Mouse (Mus musculus) CH12.LX (cell line): Measurements from ENCODE around the gene Tekt4. TPM values are rescaled to one million over a fixed set of nuclear protein-coding genes. Genes with fewer than 3 reads are reported as not detected.

Source experiments
- DNase-seq: peaks from one replicate; pipeline ENCODE4 v3.0.0-alpha.2; 2013; ENCODE audit errors: extremely low read depth
- H3K27ac ChIP-seq: 2 replicates; pipeline ENCODE4 v1.5.1; 2012; ENCODE audit warnings: low read depth, mild to moderate bottlenecking, control low read depth, moderate library complexity; ENCODE audit not compliant: insufficient read depth
- H3K27me3 ChIP-seq: replicated peaks from 2 replicates; pipeline ENCODE3; 2012; ENCODE audit warnings: inconsistent platforms
- H3K36me3 ChIP-seq, 2 experiments: replicated peaks in 1 of 2; 2 replicates each; pipeline versions ENCODE3 to v1.6.1; 2012; ENCODE audit warnings: inconsistent platforms in 1 of 2, low read length in 1 of 2, mild to moderate bottlenecking in 1 of 2, mixed read lengths in 1 of 2, moderate library complexity in 1 of 2; ENCODE audit not compliant: control insufficient read depth in 1 of 2, insufficient read depth in 1 of 2
- H3K4me1 ChIP-seq, 2 experiments: 2 replicates each; pipeline ENCODE4 v1.6.1; 2012; ENCODE audit warnings: inconsistent platforms in 1 of 2, moderate library complexity in 1 of 2; ENCODE audit not compliant: insufficient read depth in 2 of 2, control insufficient read depth in 1 of 2
- H3K4me2 ChIP-seq: 2 replicates; pipeline ENCODE4 v1.6.1; 2012; ENCODE audit warnings: low read depth, mild to moderate bottlenecking, control low read depth; ENCODE audit not compliant: poor library complexity, insufficient read depth, severe bottlenecking
- H3K4me3 ChIP-seq, 3 experiments: fragments of 150-350 bp in 1 of 3; sonication (generic) in 1 of 3; replicated peaks in 1 of 3; 2 replicates each; pipeline versions ENCODE3 to v1.5.1; 2011 to 2012; ENCODE audit warnings: low read depth in 2 of 3, low read length in 2 of 3, mild to moderate bottlenecking in 2 of 3, moderate library complexity in 2 of 3, control low read depth in 1 of 3, improper control_type of control experiment in 1 of 3, inconsistent platforms in 1 of 3, mixed read lengths in 1 of 3; ENCODE audit not compliant: poor library complexity in 1 of 3
- H3K79me2 ChIP-seq: replicated peaks from 2 replicates; pipeline ENCODE4 v1.6.1; 2012; ENCODE audit warnings: mild to moderate bottlenecking, moderate library complexity; ENCODE audit not compliant: control insufficient read depth, poor library complexity, insufficient read depth, severe bottlenecking; ENCODE audit errors: extremely low read depth
- H3K9ac ChIP-seq: 2 replicates; pipeline ENCODE4 v1.6.1; 2012; ENCODE audit warnings: low read depth, mild to moderate bottlenecking, control low read depth, moderate library complexity; ENCODE audit not compliant: insufficient read depth
- H3K9me3 ChIP-seq: replicated peaks from 2 replicates; pipeline ENCODE3; 2012; ENCODE audit warnings: low read length, inconsistent platforms, mixed read lengths
- CTCF ChIP-seq, 2 experiments: IDR thresholded peaks in 1 of 2; conservative IDR thresholded peaks in 1 of 2; 2 replicates each; pipeline ENCODE4 v1.5.1; 2011 to 2012; ENCODE audit warnings: low read depth in 2 of 2, low read length in 2 of 2, improper control_type of control experiment in 1 of 2, inconsistent platforms in 1 of 2, mild to moderate bottlenecking in 1 of 2, moderate library complexity in 1 of 2
- GABPA ChIP-seq: IDR thresholded peaks from 2 replicates; pipeline ENCODE4 v1.6.1; 2012; ENCODE audit warnings: low read depth, low read length, improper control_type of control experiment, inconsistent platforms; ENCODE audit not compliant: insufficient replicate concordance
- IRF4 ChIP-seq: IDR thresholded peaks from 2 replicates; pipeline ENCODE4 v1.6.1; 2014; ENCODE audit warnings: low read depth, mild to moderate bottlenecking, inconsistent platforms, low read length, improper control_type of control experiment
- JUN ChIP-seq: IDR thresholded peaks from 2 replicates; pipeline ENCODE4 v1.6.1; 2011; ENCODE audit warnings: low read depth, mild to moderate bottlenecking, low read length, improper control_type of control experiment, moderate library complexity; ENCODE audit not compliant: insufficient read depth
- JUND ChIP-seq: conservative IDR thresholded peaks from 2 replicates; pipeline ENCODE4 v1.6.1; 2011; ENCODE audit warnings: low read depth, low read length, improper control_type of control experiment
- MYC ChIP-seq: IDR thresholded peaks from 2 replicates; pipeline ENCODE4 v1.6.1; 2011; ENCODE audit warnings: low read depth, mild to moderate bottlenecking, improper control_type of control experiment, low read length
- NELFE ChIP-seq: IDR thresholded peaks from 2 replicates; pipeline ENCODE4 v1.6.1; 2011; ENCODE audit warnings: low read depth, low read length, improper control_type of control experiment
- POLR2AphosphoS2 ChIP-seq: IDR thresholded peaks from 2 replicates; pipeline ENCODE4 v1.6.1; 2011; ENCODE audit warnings: low read depth, low read length, improper control_type of control experiment
- RAD21 ChIP-seq: IDR thresholded peaks from 2 replicates; pipeline ENCODE4 v1.6.1; 2011; ENCODE audit warnings: low read depth, mild to moderate bottlenecking, low read length, improper control_type of control experiment, moderate library complexity
- RCOR1 ChIP-seq: conservative IDR thresholded peaks from 2 replicates; pipeline ENCODE4 v1.6.1; 2012; ENCODE audit warnings: low read depth, mild to moderate bottlenecking, inconsistent platforms, low read length, improper control_type of control experiment
- SMC3 ChIP-seq: IDR thresholded peaks from 2 replicates; pipeline ENCODE4 v1.6.1; 2011; ENCODE audit warnings: low read depth, low read length, improper control_type of control experiment
- TCF12 ChIP-seq: IDR thresholded peaks from 2 replicates; pipeline ENCODE4 v1.6.1; 2014; ENCODE audit warnings: low read depth, mild to moderate bottlenecking, inconsistent platforms, low read length, improper control_type of control experiment
- USF1 ChIP-seq: IDR thresholded peaks from 2 replicates; pipeline ENCODE4 v1.6.1; 2014; ENCODE audit warnings: low read depth, mild to moderate bottlenecking, inconsistent platforms, low read length, improper control_type of control experiment
- USF2 ChIP-seq: conservative IDR thresholded peaks from 2 replicates; pipeline ENCODE4 v1.6.1; 2011; ENCODE audit warnings: low read depth, low read length, improper control_type of control experiment
- ZC3H11A ChIP-seq: IDR thresholded peaks from 2 replicates; pipeline ENCODE4 v1.6.1; 2012; ENCODE audit warnings: low read depth, mild to moderate bottlenecking, inconsistent platforms, low read length, improper control_type of control experiment
- ZNF384 ChIP-seq: IDR thresholded peaks from 2 replicates; pipeline ENCODE4 v1.6.1; 2012; ENCODE audit warnings: low read depth, low read length, improper control_type of control experiment, inconsistent platforms
- dilution Hi-C: fragments of 300-500 bp; cut with MboI; formaldehyde crosslinking; loops from 2 replicates; pipeline ENCODE4 v1.14.3; 2020; ENCODE audit warnings: low sequenced_read_pairs; ENCODE audit not compliant: extremely low pct_unique_long_range_greater_than_20kb, extremely low pct_ligation_motif_present
- in situ Hi-C: fragments of 300-500 bp; cut with MboI; formaldehyde crosslinking; loops from 3 replicates; pipeline ENCODE4 v1.14.3; 2019; ENCODE audit warnings: low sequenced_read_pairs, low pct_ligation_motif_present, low pct_unique_long_range_greater_than_20kb, mixed read lengths
- polyA plus RNA-seq: library from polyadenylated mRNA; unstranded; fragments of >175 nt; gene quantifications from 2 replicates; pipeline ENCODE4 v1.2.1, GENCODE M21; 2012; ENCODE audit warnings: low read depth; ENCODE audit not compliant: insufficient read length
- total RNA-seq, 2 experiments: library from RNA; depleted of rRNA; stranded (reverse); fragments of 300-350 nt in 1 of 2; fragments of >200 nt in 1 of 2; gene quantifications; 2 replicates each; pipeline ENCODE4 v1.2.3; 2012 to 2014

The Tekt4 gene
- total and polyA plus RNA-seq, 3 experiments = not detected

GRCm38 (mm10) chr17:25469798-25470197, 15.4 kb downstream of the Tekt4 start:
- dilution Hi-C loops = no loop called here
- Histone ChIP-seq H3K4me1 (peaks cover 0 to 7% of the 10 kb centered on the region in 2 experiments; a peak in 2 of 4 replicates), H3K36me3 (no peaks in the 10 kb centered on the region), H3K79me2 (no peaks in the 10 kb centered on the region), H3K4me2 (no peak overlapping the region), H3K27ac (no peak overlapping the region), H3K27me3 (peaks cover 89% of the 10 kb centered on the region)
- peak; percentile 35 for DNase-seq
- TF ChIP-seq CTCF (conservative IDR thresholded peaks at IDR 0.05 in 1 of 2, IDR thresholded peaks at IDR 0.05 in 1 of 2; ENCODE audit: low read depth in 2 of 2, low read length in 2 of 2) = peak; percentile 61 to 93
- no peak for TF ChIP-seq ZNF384
- no peak for TF ChIP-seq JUND
- no peak for TF ChIP-seq JUN
- TF ChIP-seq POLR2AphosphoS2 = no peak
- peak; percentile 97 for TF ChIP-seq RAD21
- no peak for TF ChIP-seq GABPA
- TF ChIP-seq USF1 = no peak
- TF ChIP-seq IRF4 = no peak
- peak; percentile 93 for TF ChIP-seq SMC3
- no peak for TF ChIP-seq NELFE
- peak; percentile 72 for TF ChIP-seq ZC3H11A
- TF ChIP-seq RCOR1 = no peak
- no peak for TF ChIP-seq TCF12
- TF ChIP-seq, all 38 proteins: peak for 4
- H3K9ac ChIP-seq = no peak overlapping the region
- H3K9me3 ChIP-seq = no peaks in the 10 kb centered on the region
- in situ Hi-C loops = loop anchor here (5.0 kb wide), 1 partner anchor 67 kb away; no protein-coding TSS in a partner anchor
- no peak overlapping the region for H3K4me3 ChIP-seq

- H3K27ac ChIP-seq = no peak overlapping the region
- no peaks in the 10 kb centered on the region for H3K79me2 ChIP-seq
- H3K4me1 ChIP-seq = peaks cover 0 to 9% of the 10 kb centered on the region in 2 experiments; a peak in 2 of 4 replicates
- H3K9me3 ChIP-seq = no peaks in the 10 kb centered on the region
- no peak overlapping the region for H3K4me2 ChIP-seq
- H3K9ac ChIP-seq = no peak overlapping the region
- peaks cover 87% of the 10 kb centered on the region for H3K27me3 ChIP-seq
- no peaks in the 10 kb centered on the region for H3K36me3 ChIP-seq
- TF ChIP-seq MYC (no peak), USF1 (no peak), ZC3H11A (no peak), USF2 (no peak)
- dilution Hi-C loops (no loop called here), in situ Hi-C loops (loop anchor here (5.0 kb wide), 1 partner anchor 69 kb away; no protein-coding TSS in a partner anchor)
- no peak for DNase-seq
- H3K4me3 ChIP-seq = no peak overlapping the region
Measured at GRCm38 (mm10) chr17:25471418-25471817, 17.0 kb downstream of the Tekt4 start.
